In genomic region chr9:59271711-59272110, GRCm38 (mm10) we compare ENCODE assay signal across 10 mouse cellular contexts. TPM values are rescaled to one million over a fixed set of nuclear protein-coding genes. Genes with fewer than 3 reads are reported as not detected.
DNase-seq lines count a peak whose midpoint lies in the region; ATAC-seq lines count a peak whose summit lies in the region.
"Had no signal": no experiment of that assay in that cellular context is flagged by ENCODE, and none has a peak within 500 bp of the region (broad histone marks: within the 10 kb centered on the region; RNA-seq: fewer than 3 reads in every experiment).

No protein-coding gene starts in this region.

- no peaks in the 10 kb centered on the region for H3K9me3 ChIP-seq in midbrain, embryonic 10.5 days (replicated peaks)
- H3K9me3 ChIP-seq in midbrain, embryonic 11.5 days (ENCODE audit: control insufficient read depth, low read length), result no peaks in the 10 kb centered on the region
- H3K9me3 ChIP-seq in heart, embryonic 12.5 days (replicated peaks), result no peaks in the 10 kb centered on the region
- H3K9me3 ChIP-seq in forebrain, embryonic 15.5 days, result no peaks in the 10 kb centered on the region
- H3K9me3 ChIP-seq: embryonic facial prominence, embryonic 12.5 days; megakaryocyte, embryonic 14.5 days had no signal

- no peak overlapping the region for H3K4me2 ChIP-seq in midbrain, embryonic 11.5 days
- 0 out of 2 replicates have a peak overlapping the region, but pooled peaks have one; percentile 5 for H3K4me2 ChIP-seq in heart, embryonic 12.5 days
- H3K4me2 ChIP-seq in forebrain, embryonic 15.5 days (replicated peaks), result no peak overlapping the region
- H3K4me2 ChIP-seq: embryonic facial prominence, embryonic 12.5 days had no signal

- H3K4me3 ChIP-seq in midbrain, embryonic 10.5 days, result no peak overlapping the region
- no peak overlapping the region for H3K4me3 ChIP-seq in midbrain, embryonic 11.5 days (ENCODE audit: low read depth, low read length)
- no peak overlapping the region for H3K4me3 ChIP-seq in heart, embryonic 12.5 days
- H3K4me3 ChIP-seq in forebrain, embryonic 15.5 days, result no peak overlapping the region
- H3K4me3 ChIP-seq: embryonic facial prominence, embryonic 12.5 days; megakaryocyte, embryonic 14.5 days had no signal

- H3K27ac ChIP-seq in midbrain, embryonic 10.5 days (replicated peaks), result 0 out of 2 replicates have a peak overlapping the region, but pooled peaks have one; percentile 18
- no peak overlapping the region for H3K27ac ChIP-seq in midbrain, embryonic 11.5 days (ENCODE audit: low read depth, low read length)
- H3K27ac ChIP-seq in heart, embryonic 12.5 days (ENCODE audit: poor library complexity, severe bottlenecking), result no peak overlapping the region
- H3K27ac ChIP-seq in forebrain, embryonic 15.5 days (replicated peaks), result no peak overlapping the region
- H3K27ac ChIP-seq: embryonic facial prominence, embryonic 12.5 days had no signal

- no peaks in the 10 kb centered on the region for H3K27me3 ChIP-seq in midbrain, embryonic 10.5 days (ENCODE audit: low read depth, poor library complexity, severe bottlenecking)
- no peaks in the 10 kb centered on the region for H3K27me3 ChIP-seq in midbrain, embryonic 11.5 days (ENCODE audit: control insufficient read depth, insufficient read depth, low read length)
- no peaks in the 10 kb centered on the region for H3K27me3 ChIP-seq in heart, embryonic 12.5 days (replicated peaks)
- no peaks in the 10 kb centered on the region for H3K27me3 ChIP-seq in forebrain, embryonic 15.5 days
- H3K27me3 ChIP-seq: embryonic facial prominence, embryonic 12.5 days had no signal

- no peak for DNase-seq in midbrain, embryonic 10.5 days (ENCODE audit: low spot score)
- DNase-seq in midbrain, embryonic 11.5 days (ENCODE audit: low spot score, missing footprints), result no peak
- peak; percentile 58 to 77 for DNase-seq in kidney, postnatal 4 days
- peak; percentile 18 for DNase-seq in retina, embryonic 14.5 days (ENCODE audit: low spot score)
- no peak for DNase-seq in frontal cortex, postnatal 36 days (ENCODE audit: low spot score in 2 of 2)

- H3K36me3 ChIP-seq in midbrain, embryonic 10.5 days, result no peaks in the 10 kb centered on the region
- H3K36me3 ChIP-seq in midbrain, embryonic 11.5 days (ENCODE audit: control insufficient read depth, insufficient read depth, low read length), result no peaks in the 10 kb centered on the region
- no peaks in the 10 kb centered on the region for H3K36me3 ChIP-seq in heart, embryonic 12.5 days
- no peaks in the 10 kb centered on the region for H3K36me3 ChIP-seq in forebrain, embryonic 15.5 days
- H3K36me3 ChIP-seq: embryonic facial prominence, embryonic 12.5 days had no signal

- ATAC-seq in midbrain, embryonic 11.5 days (ENCODE audit: low FRiP score), result no peak
- ATAC-seq in heart, embryonic 12.5 days (ENCODE audit: insufficient number of reproducible peaks, low FRiP score), result no peak
- no peak for ATAC-seq in forebrain, embryonic 15.5 days (replicated peaks)
- ATAC-seq in cerebellum, adult (ENCODE audit: insufficient number of reproducible peaks, low FRiP score, low TSS enrichment), result no peak

- H3K9ac ChIP-seq in midbrain, embryonic 11.5 days (ENCODE audit: low read length), result no peak overlapping the region
- H3K9ac ChIP-seq in heart, embryonic 12.5 days, result no peak overlapping the region
- no peak overlapping the region for H3K9ac ChIP-seq in forebrain, embryonic 15.5 days (replicated peaks)
- H3K9ac ChIP-seq: embryonic facial prominence, embryonic 12.5 days had no signal

- peaks cover 8% of the 10 kb centered on the region; the same call in 1 of the 2 replicates for H3K4me1 ChIP-seq in midbrain, embryonic 10.5 days
- no peaks in the 10 kb centered on the region; the same call in 1 of the 2 replicates for H3K4me1 ChIP-seq in midbrain, embryonic 11.5 days (ENCODE audit: control insufficient read depth, insufficient read depth, low read length)
- H3K4me1 ChIP-seq in heart, embryonic 12.5 days (replicated peaks), result peaks cover 11% of the 10 kb centered on the region
- H3K4me1 ChIP-seq in forebrain, embryonic 15.5 days, result 0 out of 2 replicates have a peak, but pooled peaks cover 2% of the 10 kb centered on the region
- H3K4me1 ChIP-seq: megakaryocyte, embryonic 14.5 days had no signal

- 68% methylated on average over 6 of the region's 6 CpGs for WGBS in midbrain, embryonic 10.5 days
- 62% methylated on average over 6 of the region's 6 CpGs for WGBS in midbrain, embryonic 11.5 days
- 26% methylated on average over 6 of the region's 6 CpGs for WGBS in heart, embryonic 12.5 days
- WGBS in forebrain, embryonic 15.5 days, result 52% methylated on average over 6 of the region's 6 CpGs

RNA-seq across cellular contexts. Expression of gene Adpgk, which starts 19.6 kb away (rescaled TPM):
- 40.0 TPM in 2 replicates for polyA plus RNA-seq in midbrain, embryonic 10.5 days (2016; fragmentation: Nextera tagmentation; extraction: Ambion mirVana)
- 43.8 and 46.8 TPM in 2 replicates for polyA plus RNA-seq in midbrain, embryonic 11.5 days (2014; fragmentation: Nextera tagmentation; extraction: Ambion mirVana)
- polyA plus RNA-seq in heart, embryonic 12.5 days (2016; fragmentation: Nextera tagmentation; extraction: Ambion mirVana), result 31.2 and 31.6 TPM in 2 replicates
- 19.1 and 22.7 TPM in 2 replicates for polyA plus RNA-seq in forebrain, embryonic 15.5 days (2015; fragmentation: Nextera tagmentation; extraction: Ambion mirVana)

Comparison
In these comparisons a context has a peak if more than half of its experiments do, and no peak if none do; other contexts are left out.
1. DNase-seq: peak in kidney, postnatal 4 days (2 of 2) and retina, embryonic 14.5 days (single experiment); none in midbrain, embryonic 10.5 days (single experiment), midbrain, embryonic 11.5 days (single experiment) and frontal cortex, postnatal 36 days (0 of 2).